Mouse (Mus musculus): ENCODE data around the gene Snx18.

DNA sequence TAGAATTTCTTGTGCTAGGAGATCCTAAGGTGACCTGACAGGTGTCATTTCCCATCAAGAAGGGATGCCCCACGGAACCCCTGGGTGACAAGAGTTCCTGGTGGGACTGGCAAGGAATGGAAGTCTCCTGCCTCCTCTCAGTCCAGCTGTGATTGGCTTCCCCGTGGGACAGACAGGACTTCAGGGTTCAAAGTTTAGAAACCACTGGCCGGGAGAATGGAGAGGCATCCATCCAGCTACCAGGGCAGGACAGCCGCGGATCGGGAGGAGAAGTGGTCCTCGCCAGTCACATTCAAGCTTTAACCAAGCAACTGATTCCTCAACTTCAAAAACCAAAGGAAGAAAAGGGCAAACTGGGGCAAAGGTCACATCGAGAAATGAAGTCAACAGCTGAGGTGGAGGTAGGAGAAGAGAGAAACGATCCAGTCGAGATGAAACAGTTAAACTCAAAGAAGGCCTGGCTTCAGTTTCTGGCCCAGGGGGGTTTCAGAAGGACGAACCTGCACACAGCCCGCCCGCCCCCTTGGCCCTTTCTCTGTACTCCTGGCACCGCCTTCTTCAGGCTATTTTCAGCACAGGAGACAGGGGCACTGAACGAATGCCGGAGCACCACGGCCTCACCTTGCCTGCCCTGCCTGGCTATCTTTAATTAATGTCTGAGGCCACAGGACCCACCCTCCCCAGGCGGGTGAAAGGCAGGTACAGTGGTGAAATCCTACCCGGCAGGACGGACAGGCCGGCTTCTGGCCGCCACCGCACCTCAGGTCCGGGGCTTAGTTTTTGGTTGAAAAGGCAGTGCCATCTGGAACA lies 6.0 kb downstream of the Snx18 start:
- TF ChIP-seq CTCF (IDR thresholded peaks at IDR 0.05; ENCODE audit: borderline replicate concordance, insufficient read depth, low read depth, low read length) (no peak), POLR2A (IDR thresholded peaks at IDR 0.05; ENCODE audit: borderline replicate concordance, insufficient read depth, low read length) (no peak)

All from cerebellum, adult 2 months (tissue).